Mouse (Mus musculus) central nervous system, embryonic 11.5 days (tissue): ENCODE results near the gene Fam213b. TPM values are rescaled to one million over a fixed set of nuclear protein-coding genes. Genes with fewer than 3 reads are reported as not detected.

ENCODE experiments used
- polyA plus RNA-seq: library from polyadenylated mRNA; depleted of rRNA; stranded (reverse); fragments of >200 nt; gene quantifications from 2 replicates; pipeline ENCODE4 v1.2.3, GENCODE M21; 2012; rRNA removed

The Fam213b gene
- 34.6 and 43.9 TPM in 2 replicates for polyA plus RNA-seq

GRCm38 (mm10) chr4:154898506-154899446 lies at the start of gene Fam213b:
Gene Fam213b, minus strand, starts transcription at chr4:154899135.

GRCm38 (mm10) chr4:154928395-154929087 lies 29.6 kb upstream of the Fam213b start, which contains the start of gene Tnfrsf14:
Gene Tnfrsf14, minus strand, starts transcription at chr4:154928563.

GRCm38 (mm10) chr4:154869440-154869839 lies 29.5 kb downstream of the Fam213b start, which contains the start of gene Mmel1:
Gene Mmel1, plus strand, starts transcription at chr4:154869585.

Other genes starting within 250 kb of the Fam213b start
- not detected in 2 replicates for gene Actrt2, start 231.3 kb downstream of the Fam213b start, polyA plus RNA-seq
- gene Ttc34, start 61.7 kb downstream of the Fam213b start, polyA plus RNA-seq, result 0.16 TPM in 2 replicates
- gene Mmel1, start 29.6 kb downstream of the Fam213b start, polyA plus RNA-seq, result 0.15 and 0.19 TPM in 2 replicates
- 9.2 and 12.1 TPM in 2 replicates for gene Tnfrsf14, start 29.4 kb upstream of the Fam213b start, polyA plus RNA-seq
- gene Hes5, start 61.8 kb upstream of the Fam213b start, polyA plus RNA-seq, result 155 and 305 TPM in 2 replicates
- 78.6 and 88.9 TPM in 2 replicates for gene Pank4, start 65.0 kb upstream of the Fam213b start, polyA plus RNA-seq
- 3.1 and 3.2 TPM in 2 replicates for gene Plch2, start 157.6 kb upstream of the Fam213b start, polyA plus RNA-seq
- 20.0 and 21.1 TPM in 2 replicates for gene Pex10, start 167.9 kb upstream of the Fam213b start, polyA plus RNA-seq
- gene Rer1, start 187.2 kb upstream of the Fam213b start, polyA plus RNA-seq, result 79.2 and 100 TPM in 2 replicates
- gene Morn1, start 187.4 kb upstream of the Fam213b start, polyA plus RNA-seq, result 5.6 and 6.1 TPM in 2 replicates